ENCODE assay signal across 26 mouse cellular contexts in the genomic region with DNA sequence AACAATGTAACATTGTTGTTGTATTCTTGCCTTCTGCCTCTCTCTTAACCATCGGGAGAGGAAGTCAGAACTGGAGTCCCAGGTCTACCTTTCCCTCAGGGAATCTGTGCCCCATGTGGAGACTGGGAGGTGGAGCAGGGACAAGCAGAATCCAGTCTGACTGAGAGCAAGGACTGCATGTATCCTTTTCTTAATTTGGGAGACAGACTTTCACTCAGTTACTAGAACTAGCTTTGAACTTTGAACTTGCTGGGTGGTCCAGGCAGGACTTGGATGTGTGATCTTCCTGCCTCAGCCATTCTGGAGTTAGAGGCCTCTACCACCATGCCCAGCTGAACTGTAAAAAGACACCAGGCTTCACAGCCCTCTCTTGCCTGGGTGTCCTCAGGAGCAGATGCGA. TPM values are rescaled to one million over a fixed set of nuclear protein-coding genes. Genes with fewer than 3 reads are reported as not detected.
A peak's percentile ranks its signal among the peaks of the same experiment; 100 is the strongest.
DNase-seq lines count a peak whose midpoint lies in the region; ATAC-seq and TF ChIP-seq lines count a peak whose summit lies in the region.
"Had no signal": no experiment of that assay in that cellular context is flagged by ENCODE, and none has a peak within 500 bp of the region (broad histone marks: within the 10 kb centered on the region; RNA-seq: fewer than 3 reads in every experiment).

No protein-coding gene starts in this region.

- H3K4me2 ChIP-seq in kidney, embryonic 14.5 days (replicated peaks; ENCODE audit: low read depth, low read length), result no peak overlapping the region
- H3K4me2 ChIP-seq: embryonic facial prominence, embryonic 13.5 days; embryonic facial prominence, embryonic 15.5 days; forebrain, embryonic 12.5 days had no signal

- H3K36me3 ChIP-seq in kidney, adult 2 months (ENCODE audit: control insufficient read depth, insufficient read depth, low read length), result no peaks in the 10 kb centered on the region
- no peaks in the 10 kb centered on the region for H3K36me3 ChIP-seq in kidney, embryonic 14.5 days (ENCODE audit: control insufficient read depth, insufficient read depth, low read length)
- H3K36me3 ChIP-seq: embryonic facial prominence, embryonic 13.5 days; embryonic facial prominence, embryonic 15.5 days; forebrain, embryonic 10.5 days; forebrain, embryonic 12.5 days; G1E had no signal

- H3K9ac ChIP-seq in kidney, embryonic 14.5 days (ENCODE audit: low read depth, low read length), result no peak overlapping the region
- H3K9ac ChIP-seq: embryonic facial prominence, embryonic 13.5 days; embryonic facial prominence, embryonic 15.5 days; forebrain, embryonic 12.5 days had no signal

- no peak for ATAC-seq in kidney, embryonic 14.5 days (ENCODE audit: low FRiP score, low TSS enrichment)
- ATAC-seq: forebrain, embryonic 14.5 days; forebrain, embryonic 16.5 days; Patski had no signal

- no peak for TF ChIP-seq CTCF in kidney, adult 2 months (conservative IDR thresholded peaks at IDR 0.05; ENCODE audit: insufficient read depth, insufficient read length, low read depth, low read length)

- WGBS in kidney, adult 2 months, result 58% methylated on average over 2 of the region's 2 CpGs
- WGBS in kidney, embryonic 14.5 days, result 70% methylated on average over 2 of the region's 2 CpGs

- peak; percentile 74 for DNase-seq in kidney, adult 2 months
- no peak for DNase-seq in kidney, adult 11 months
- peak; percentile 7 for DNase-seq in kidney, postnatal 10 days
- DNase-seq in ES-CJ7 (ENCODE audit: low read depth, low spot score), result peak; percentile 32
- DNase-seq in ZHBTc4 (ENCODE audit: low read depth, low spot score), result peak; percentile 53
- no peak for DNase-seq in frontal cortex, postnatal 25 days (ENCODE audit: low spot score in 2 of 2)
- DNase-seq: adrenal gland, adult 2 months; adrenal gland, postnatal 10 days; adrenal gland, postnatal 25 days; cerebellum, adult 11 months; cerebellum, adult 18-20 months; cerebellum, adult 8-10 months; cerebellum, adult 9-11 months; cerebellum, postnatal 14 days; cerebellum, postnatal 36 days; embryo, embryonic 11 days had no signal

- H3K4me3 ChIP-seq in kidney, adult 2 months (ENCODE audit: insufficient read depth, low read depth, low read length), result no peak overlapping the region
- no peak overlapping the region for H3K4me3 ChIP-seq in kidney, embryonic 14.5 days (ENCODE audit: low read length)
- H3K4me3 ChIP-seq: embryonic facial prominence, embryonic 13.5 days; embryonic facial prominence, embryonic 15.5 days; erythroblast, embryonic 14.5 days; forebrain, embryonic 10.5 days; forebrain, embryonic 12.5 days had no signal

- no peaks in the 10 kb centered on the region for H3K9me3 ChIP-seq in kidney, embryonic 14.5 days (ENCODE audit: control insufficient read depth, low read length)
- H3K9me3 ChIP-seq: embryonic facial prominence, embryonic 13.5 days; embryonic facial prominence, embryonic 15.5 days; forebrain, embryonic 10.5 days; forebrain, embryonic 12.5 days; G1E had no signal

- H3K27me3 ChIP-seq in kidney, adult 2 months (replicated peaks; ENCODE audit: control insufficient read depth, insufficient read depth, low read length), result no peaks in the 10 kb centered on the region
- H3K27me3 ChIP-seq in kidney, embryonic 14.5 days (ENCODE audit: control insufficient read depth, insufficient read depth, low read length), result peaks cover 2% of the 10 kb centered on the region; the same call in 1 of the 2 replicates
- H3K27me3 ChIP-seq: embryonic facial prominence, embryonic 13.5 days; embryonic facial prominence, embryonic 15.5 days; forebrain, embryonic 12.5 days; Patski had no signal

- peaks cover 37% of the 10 kb centered on the region for H3K4me1 ChIP-seq in kidney, adult 2 months (ENCODE audit: control insufficient read depth, insufficient read depth, low read length)
- H3K4me1 ChIP-seq in kidney, embryonic 14.5 days (ENCODE audit: control insufficient read depth, insufficient read depth, low read length), result 0 out of 2 replicates have a peak, but pooled peaks cover 4% of the 10 kb centered on the region

- peak overlapping the region; percentile 60 for H3K27ac ChIP-seq in kidney, adult 2 months (ENCODE audit: insufficient read depth, low read depth, low read length)
- H3K27ac ChIP-seq in kidney, embryonic 14.5 days (ENCODE audit: low read depth, low read length), result no peak overlapping the region
- H3K27ac ChIP-seq: embryonic facial prominence, embryonic 13.5 days; embryonic facial prominence, embryonic 15.5 days; forebrain, embryonic 10.5 days; forebrain, embryonic 12.5 days had no signal

- no peak for TF ChIP-seq POLR2A in kidney, adult 2 months (IDR thresholded peaks at IDR 0.05; ENCODE audit: low read depth, low read length)

RNA-seq across cellular contexts. Expression of gene Chst3, which starts 5.5 kb away (rescaled TPM):
- 3.6 and 4.3 TPM in 2 replicates for polyA plus RNA-seq in kidney, adult 2 months (2012; rRNA removed)
- 1.0 and 1.1 TPM in 2 replicates for polyA plus RNA-seq in kidney, embryonic 14.5 days (2014; fragmentation: Nextera tagmentation; extraction: Ambion mirVana)
- polyA plus RNA-seq: erythroblast, embryonic 14.5 days; G1E had no signal

RNA-seq across cellular contexts. Expression of gene Psap, which starts 52.8 kb away (rescaled TPM):
- 1,603 and 1,750 TPM in 2 replicates for polyA plus RNA-seq in kidney, adult 2 months (2012; rRNA removed)
- 69.5 and 122 TPM in 2 replicates for polyA plus RNA-seq in kidney, embryonic 14.5 days (2014; fragmentation: Nextera tagmentation; extraction: Ambion mirVana)

Comparison
In these comparisons a context has a peak if more than half of its experiments do, and no peak if none do; other contexts are left out.
1. DNase-seq: peak in kidney, adult 2 months (single experiment), kidney, postnatal 10 days (single experiment), ES-CJ7 (single experiment) and ZHBTc4 (single experiment); none in kidney, adult 11 months (single experiment) and frontal cortex, postnatal 25 days (0 of 2).
2. RNA of gene Psap, which starts 52.8 kb away (polyA plus RNA-seq): 1,603 to 1,750 TPM in kidney, adult 2 months; 69.5 to 122 TPM in kidney, embryonic 14.5 days; every median in the first group is over 10 times any median in the second.